ENCODE assay signal across 13 mouse cellular contexts in the genomic region with DNA sequence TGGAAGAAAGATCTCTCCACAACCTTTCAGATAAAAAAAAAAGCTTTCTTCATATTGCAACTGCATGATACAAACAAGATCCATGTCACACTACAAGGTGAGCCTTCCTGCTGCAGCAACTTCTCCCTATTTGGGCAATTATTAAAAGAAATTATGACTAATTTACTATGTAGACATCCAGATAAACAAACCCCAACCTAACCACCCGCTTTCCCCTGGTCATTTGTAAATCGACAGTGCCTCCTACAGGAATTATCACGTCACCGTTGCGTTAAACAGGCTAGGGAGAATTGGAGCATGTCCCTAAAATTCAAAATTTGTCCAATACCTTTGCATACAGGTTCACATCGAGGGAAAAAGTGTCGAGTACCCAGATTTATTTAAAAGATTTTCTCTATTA. TPM values are rescaled to one million over a fixed set of nuclear protein-coding genes. Genes with fewer than 3 reads are reported as not detected.
DNase-seq lines count a peak whose midpoint lies in the region; ATAC-seq and TF ChIP-seq lines count a peak whose summit lies in the region.
"Had no signal": no experiment of that assay in that cellular context is flagged by ENCODE, and none has a peak within 500 bp of the region (broad histone marks: within the 10 kb centered on the region; RNA-seq: fewer than 3 reads in every experiment).

No protein-coding gene starts in this region.

- TF ChIP-seq CTCF in forebrain, postnatal 0 days (IDR thresholded peaks at IDR 0.05; ENCODE audit: low read depth), result peak; percentile 62
- TF ChIP-seq CTCF in lung, embryonic 14.5 days (IDR thresholded peaks at IDR 0.05; ENCODE audit: low read depth), result peak; percentile 64
- no peak for TF ChIP-seq CTCF in olfactory bulb, adult 2 months (IDR thresholded peaks at IDR 0.05; ENCODE audit: insufficient read depth, low read depth, low read length)

- no peaks in the 10 kb centered on the region for H3K9me3 ChIP-seq in forebrain, postnatal 0 days (ENCODE audit: low read length)
- H3K9me3 ChIP-seq in forebrain, embryonic 10.5 days, result no peaks in the 10 kb centered on the region
- no peaks in the 10 kb centered on the region for H3K9me3 ChIP-seq in lung, embryonic 14.5 days (ENCODE audit: low read depth, low read length)
- H3K9me3 ChIP-seq: neural tube, embryonic 13.5 days had no signal

- 0 out of 2 replicates have a peak overlapping the region, but pooled peaks have one; percentile 12 for H3K4me3 ChIP-seq in forebrain, postnatal 0 days (ENCODE audit: low read depth, low read length)
- no peak overlapping the region for H3K4me3 ChIP-seq in forebrain, embryonic 10.5 days
- H3K4me3 ChIP-seq in lung, embryonic 14.5 days (ENCODE audit: low read depth, low read length), result no peak overlapping the region
- no peak overlapping the region for H3K4me3 ChIP-seq in olfactory bulb, adult 2 months (ENCODE audit: insufficient read depth, low read depth, low read length)
- H3K4me3 ChIP-seq: neural tube, embryonic 13.5 days had no signal

- TF ChIP-seq POLR2A in olfactory bulb, adult 2 months (IDR thresholded peaks at IDR 0.05; ENCODE audit: insufficient read depth, low read depth, low read length), result no peak

- DNase-seq in forebrain, postnatal 0 days, result peak; percentile 59
- DNase-seq in forebrain, embryonic 10.5 days (ENCODE audit: extremely low spot score, low spot score), result no peak
- peak; percentile 61 for DNase-seq in lung, embryonic 14.5 days
- no peak for DNase-seq in lung, postnatal 14 days
- DNase-seq in adrenal gland, adult 18-20 months (ENCODE audit: low spot score in 2 of 2), result no peak
- DNase-seq in heart, postnatal 4 days, result no peak
- DNase-seq: cerebellum, adult 9-10 months; right cerebral cortex, postnatal 4 days had no signal

- H3K27me3 ChIP-seq in forebrain, postnatal 0 days (ENCODE audit: insufficient read depth, low read length), result peaks cover 15% of the 10 kb centered on the region
- H3K27me3 ChIP-seq in forebrain, embryonic 10.5 days (ENCODE audit: poor library complexity, severe bottlenecking), result peaks cover 61% of the 10 kb centered on the region
- peaks cover 54% of the 10 kb centered on the region for H3K27me3 ChIP-seq in lung, embryonic 14.5 days (ENCODE audit: insufficient read depth, low read length)

- 13% methylated on average over 7 of the region's 7 CpGs for WGBS in forebrain, postnatal 0 days
- WGBS in forebrain, embryonic 10.5 days, result 6% methylated on average over 7 of the region's 7 CpGs
- WGBS in lung, embryonic 14.5 days, result 12% methylated on average over 7 of the region's 7 CpGs
- 27% methylated on average over 7 of the region's 7 CpGs for WGBS in olfactory bulb, adult 2 months

- peaks cover 4% of the 10 kb centered on the region; the same call in 1 of the 2 replicates for H3K36me3 ChIP-seq in forebrain, postnatal 0 days (ENCODE audit: insufficient read depth)
- H3K36me3 ChIP-seq in forebrain, embryonic 10.5 days (replicated peaks), result no peaks in the 10 kb centered on the region; the same call in 1 of the 2 replicates
- H3K36me3 ChIP-seq in lung, embryonic 14.5 days (ENCODE audit: insufficient read depth), result peaks cover 10% of the 10 kb centered on the region; the same call in 1 of the 2 replicates

- H3K27ac ChIP-seq in forebrain, postnatal 0 days (ENCODE audit: low read depth, low read length), result peak overlapping the region; percentile 72; the same call in 1 of the 2 replicates
- H3K27ac ChIP-seq in forebrain, embryonic 10.5 days, result no peak overlapping the region
- H3K27ac ChIP-seq in lung, embryonic 14.5 days (ENCODE audit: low read depth), result no peak overlapping the region
- peak overlapping the region; percentile 73 for H3K27ac ChIP-seq in olfactory bulb, adult 2 months (ENCODE audit: insufficient read depth, low read depth, low read length)
- H3K27ac ChIP-seq: neural tube, embryonic 13.5 days had no signal

- peak overlapping the region; percentile 47; the same call in 1 of the 2 replicates for H3K4me2 ChIP-seq in forebrain, postnatal 0 days (ENCODE audit: low read depth)
- H3K4me2 ChIP-seq in lung, embryonic 14.5 days, result no peak overlapping the region

- no peak for ATAC-seq in forebrain, postnatal 0 days
- ATAC-seq in lung, embryonic 14.5 days (ENCODE audit: insufficient read depth), result no peak
- ATAC-seq in common myeloid progenitor, adult 5-6 weeks (replicated peaks; ENCODE audit: low read depth, poor library complexity, severe bottlenecking), result 0 out of 2 replicates have a peak, but pooled peaks have one; percentile 13

- no peak overlapping the region for H3K9ac ChIP-seq in forebrain, postnatal 0 days
- H3K9ac ChIP-seq in lung, embryonic 14.5 days, result no peak overlapping the region
- H3K9ac ChIP-seq: neural tube, embryonic 13.5 days had no signal

- 0 out of 2 replicates have a peak, but pooled peaks cover 5% of the 10 kb centered on the region for H3K4me1 ChIP-seq in forebrain, postnatal 0 days (ENCODE audit: insufficient read depth)
- H3K4me1 ChIP-seq in forebrain, embryonic 10.5 days, result peaks cover 40% of the 10 kb centered on the region
- no peaks in the 10 kb centered on the region for H3K4me1 ChIP-seq in lung, embryonic 14.5 days (ENCODE audit: insufficient read depth)
- peaks cover 13% of the 10 kb centered on the region for H3K4me1 ChIP-seq in olfactory bulb, adult 2 months (ENCODE audit: control insufficient read depth, insufficient read depth, low read length)

RNA-seq across cellular contexts. Expression of gene Sp9, which starts 10.0 kb away (rescaled TPM):
- total RNA-seq in forebrain, postnatal 0 days (2014; rRNA removed), result 12.8 and 18.1 TPM in 2 replicates
- 7.7 and 9.8 TPM in 2 replicates for polyA plus RNA-seq in forebrain, postnatal 0 days (2015; fragmentation: Nextera tagmentation; extraction: Ambion mirVana)
- 0.94 and 1.1 TPM in 2 replicates for polyA plus RNA-seq in forebrain, embryonic 10.5 days (2016; fragmentation: Nextera tagmentation; extraction: Ambion mirVana)
- not detected in 2 replicates for polyA plus RNA-seq in lung, embryonic 14.5 days (2014; fragmentation: Nextera tagmentation; extraction: Ambion mirVana)
- total RNA-seq in common myeloid progenitor, adult 5-6 weeks (2017), result 0.37 TPM in 1 of 2 replicates, not detected in the other
- polyA plus RNA-seq in olfactory bulb, adult 2 months (2012; ENCODE audit: insufficient read depth, insufficient read length, low replicate concordance, missing spikeins), result not detected in 2 replicates
- total RNA-seq in adrenal gland, adult 18-20 months (2021), result not detected
- not detected for total RNA-seq in heart, postnatal 4 days (2021)
- total RNA-seq: heart, adult 18-20 months had no signal
- polyA plus RNA-seq: intestine, embryonic 14.5 days had no signal

RNA-seq across cellular contexts. Expression of gene Scrn3, which starts 30.7 kb away (rescaled TPM):
- 5.1 and 6.8 TPM in 2 replicates for total RNA-seq in forebrain, postnatal 0 days (2014; rRNA removed)
- 4.5 and 5.3 TPM in 2 replicates for polyA plus RNA-seq in forebrain, postnatal 0 days (2015; fragmentation: Nextera tagmentation; extraction: Ambion mirVana)
- 12.8 and 13.8 TPM in 2 replicates for polyA plus RNA-seq in forebrain, embryonic 10.5 days (2016; fragmentation: Nextera tagmentation; extraction: Ambion mirVana)
- 15.0 and 15.9 TPM in 2 replicates for polyA plus RNA-seq in lung, embryonic 14.5 days (2014; fragmentation: Nextera tagmentation; extraction: Ambion mirVana)
- total RNA-seq in common myeloid progenitor, adult 5-6 weeks (2017), result 22.2 and 25.1 TPM in 2 replicates
- not detected in 2 replicates for polyA plus RNA-seq in olfactory bulb, adult 2 months (2012; ENCODE audit: insufficient read depth, insufficient read length, low replicate concordance, missing spikeins)
- total RNA-seq in adrenal gland, adult 18-20 months (2021), result 10 to 100 TPM; 18.8 to 21.2 TPM
- 10 to 100 TPM; 11.2 to 16.6 TPM for total RNA-seq in heart, postnatal 4 days (2021)

RNA-seq across cellular contexts. Expression of gene Cir1, which starts 30.8 kb away (rescaled TPM):
- total RNA-seq in forebrain, postnatal 0 days (2014; rRNA removed), result 9.5 and 10.6 TPM in 2 replicates
- 29.3 and 30.3 TPM in 2 replicates for polyA plus RNA-seq in forebrain, postnatal 0 days (2015; fragmentation: Nextera tagmentation; extraction: Ambion mirVana)
- 13.3 and 14.0 TPM in 2 replicates for polyA plus RNA-seq in forebrain, embryonic 10.5 days (2016; fragmentation: Nextera tagmentation; extraction: Ambion mirVana)
- 20.9 and 23.8 TPM in 2 replicates for polyA plus RNA-seq in lung, embryonic 14.5 days (2014; fragmentation: Nextera tagmentation; extraction: Ambion mirVana)
- total RNA-seq in common myeloid progenitor, adult 5-6 weeks (2017), result 24.6 and 30.6 TPM in 2 replicates
- polyA plus RNA-seq in olfactory bulb, adult 2 months (2012; ENCODE audit: insufficient read depth, insufficient read length, low replicate concordance, missing spikeins), result not detected in 2 replicates
- total RNA-seq in adrenal gland, adult 18-20 months (2021), result 10 to 100 TPM; 12.9 to 16.7 TPM
- 10 to 100 TPM; 10.8 to 11.1 TPM for total RNA-seq in heart, postnatal 4 days (2021)

Comparison
In these comparisons a context has a peak if more than half of its experiments do, and no peak if none do; other contexts are left out.
1. DNase-seq: peak in forebrain, postnatal 0 days (single experiment) and lung, embryonic 14.5 days (single experiment); none in forebrain, embryonic 10.5 days (single experiment), lung, postnatal 14 days (single experiment), adrenal gland, adult 18-20 months (0 of 2) and heart, postnatal 4 days (single experiment).
2. H3K27ac ChIP-seq: peak in forebrain, postnatal 0 days (single experiment) and olfactory bulb, adult 2 months (single experiment); none in forebrain, embryonic 10.5 days (single experiment) and lung, embryonic 14.5 days (single experiment).
3. RNA of gene Sp9, which starts 10.0 kb away (total RNA-seq): 12.8 to 18.1 TPM in forebrain, postnatal 0 days; 0.37 TPM in common myeloid progenitor, adult 5-6 weeks, not detected in adrenal gland, adult 18-20 months and not detected in heart, postnatal 4 days; every median in the first group is over 10 times any median in the second.